Mouse (Mus musculus) heart, adult 11 months (tissue): ENCODE results near the gene Stap2.

Experiments
- DNase-seq: peaks from one replicate; pipeline ENCODE4 v3.0.0; 2022

The Stap2 gene

GRCm38 (mm10) chr17:56024476-56024875 is 19.1 kb upstream of the Stap2 start:
- DNase-seq, result peak; percentile 94

- DNase-seq, result peak; percentile 96
Measured at GRCm38 (mm10) chr17:56023386-56023785, 18.0 kb upstream of the Stap2 start.

- DNase-seq, result peak; percentile 87
Measured at GRCm38 (mm10) chr17:56022989-56023290, 17.6 kb upstream of the Stap2 start.

GRCm38 (mm10) chr17:56022131-56022988 is 17.0 kb upstream of the Stap2 start:
- peak; percentile 89 for DNase-seq

GRCm38 (mm10) chr17:56021161-56021910 is 16.0 kb upstream of the Stap2 start:
- DNase-seq, result peak; percentile 92

- peak; percentile 89 for DNase-seq
Measured at GRCm38 (mm10) chr17:56020400-56021084, 15.2 kb upstream of the Stap2 start.

GRCm38 (mm10) chr17:56018347-56019131 is 13.2 kb upstream of the Stap2 start:
- DNase-seq, result peak; percentile 92

- peak; percentile 92 for DNase-seq
Measured at GRCm38 (mm10) chr17:56017848-56018247, 12.5 kb upstream of the Stap2 start.

- DNase-seq, result no peak
Measured at GRCm38 (mm10) chr17:56016793-56017785, 11.7 kb upstream of the Stap2 start.

GRCm38 (mm10) chr17:56016382-56016781 is 11.0 kb upstream of the Stap2 start:
- no peak for DNase-seq

- DNase-seq, result no peak
Measured at GRCm38 (mm10) chr17:56015293-56015692, 9.9 kb upstream of the Stap2 start.

- DNase-seq, result no peak
Measured at GRCm38 (mm10) chr17:56011441-56011840, 6.1 kb upstream of the Stap2 start.

GRCm38 (mm10) chr17:56010681-56011080 is 5.3 kb upstream of the Stap2 start:
- peak; percentile 96 for DNase-seq

- peak; percentile 92 for DNase-seq
Measured at GRCm38 (mm10) chr17:56010255-56010654, 4.9 kb upstream of the Stap2 start.

GRCm38 (mm10) chr17:56009962-56010240 is 4.5 kb upstream of the Stap2 start:
- DNase-seq, result no peak

- peak; percentile 100 for DNase-seq
Measured at GRCm38 (mm10) chr17:56009088-56009961, 3.9 kb upstream of the Stap2 start.

GRCm38 (mm10) chr17:56008356-56009087 is 3.1 kb upstream of the Stap2 start:
- DNase-seq, result peak; percentile 100

- no peak for DNase-seq
Measured at GRCm38 (mm10) chr17:56007444-56008355, 2.3 kb upstream of the Stap2 start.

- DNase-seq, result no peak
Measured at GRCm38 (mm10) chr17:56006956-56007355, 1.6 kb upstream of the Stap2 start.
